Mouse (Mus musculus) heart, embryonic 11.5 days (tissue): ENCODE data around the gene Tbc1d15. TPM values are rescaled to one million over a fixed set of nuclear protein-coding genes. Genes with fewer than 3 reads are reported as not detected.

Experiments used
- ATAC-seq: fragments of 200-750 bp; cut with Nextera tagmentation; replicated peaks from 2 replicates; pipeline ENCODE4 v1.8.0; 2017; ENCODE audit warnings: moderate library complexity; ENCODE audit not compliant: insufficient number of reproducible peaks, low FRiP score, low TSS enrichment
- H3K27ac ChIP-seq: fragments of 300-500 bp; sonication (generic); 2 replicates; pipeline ENCODE4 v1.5.1; 2014; ENCODE audit warnings: mild to moderate bottlenecking, low read depth, low read length
- H3K27me3 ChIP-seq: fragments of 300-500 bp; sonication (generic); 2 replicates; pipeline ENCODE4 v1.6.1; 2014; ENCODE audit warnings: mild to moderate bottlenecking, low read length, mixed read lengths; ENCODE audit not compliant: control insufficient read depth, insufficient read depth
- H3K36me3 ChIP-seq: fragments of 300-500 bp; sonication (generic); 2 replicates; pipeline ENCODE4 v1.6.1; 2014; ENCODE audit warnings: mild to moderate bottlenecking, low read length, moderate library complexity, mixed read lengths; ENCODE audit not compliant: control insufficient read depth, insufficient read depth
- H3K4me1 ChIP-seq: fragments of 300-500 bp; sonication (generic); 2 replicates; pipeline ENCODE4 v1.6.1; 2014; ENCODE audit warnings: low read length; ENCODE audit not compliant: control insufficient read depth, insufficient read depth
- H3K4me2 ChIP-seq: fragments of 300-500 bp; sonication (generic); 2 replicates; pipeline ENCODE4 v1.6.1; 2014; ENCODE audit warnings: mild to moderate bottlenecking, moderate library complexity
- H3K4me3 ChIP-seq: fragments of 300-500 bp; sonication (generic); 2 replicates; pipeline ENCODE4 v1.5.1; 2014; ENCODE audit warnings: low read depth, low read length
- H3K9ac ChIP-seq: fragments of 300-500 bp; sonication (generic); 2 replicates; pipeline ENCODE4 v1.6.1; 2014; ENCODE audit warnings: mild to moderate bottlenecking, low read depth, low read length, moderate library complexity
- H3K9me3 ChIP-seq: fragments of 300-500 bp; sonication (generic); replicated peaks from 2 replicates; pipeline ENCODE4 v1.6.1; 2016; ENCODE audit warnings: low read length; ENCODE audit not compliant: control insufficient read depth
- WGBS: fragments of 180-500 bp; shearing (Covaris S2); extraction: QIAGEN DNeasy Blood & Tissue Kit; methylation state at CpG from one replicate; pipeline ENCODE4 v1.1.7; 2014; ENCODE audit not compliant: insufficient replicate concordance; 5-methylcytosine and 5-hydroxymethylcytosine counted together
- polyA plus RNA-seq: library from polyadenylated mRNA; unstranded; fragments of >200 nt; fragmentation: Nextera tagmentation; extraction: Ambion mirVana; gene quantifications from 2 replicates; pipeline ENCODE4 v1.2.1, GENCODE M21; 2014

Tbc1d15 gene
- polyA plus RNA-seq, 1 experiment from 2014 or later: 38.0 TPM

- WGBS: 57% methylated on average over 4 of the region's 4 CpGs
These were observed 14.5 kb downstream of the Tbc1d15 start for GRCm38 (mm10) chr10:115236733-115237132.

GRCm38 (mm10) chr10:115235501-115235900, 15.8 kb downstream of the Tbc1d15 start:
- H3K9me3 ChIP-seq: no peaks in the 10 kb centered on the region
- no peak overlapping the region for H3K9ac ChIP-seq
- WGBS: 89% methylated on average over 9 of the region's 9 CpGs
- no peak overlapping the region for H3K4me3 ChIP-seq
- no peak overlapping the region for H3K4me2 ChIP-seq
- H3K4me1 ChIP-seq: no peaks in the 10 kb centered on the region
- ATAC-seq: no peak
- no peak overlapping the region for H3K27ac ChIP-seq
- peaks cover 13% of the 10 kb centered on the region for H3K36me3 ChIP-seq
- H3K27me3 ChIP-seq: no peaks in the 10 kb centered on the region

More at GRCm38 (mm10) chr10:115236733-115237132, 14.5 kb downstream of the Tbc1d15 start:
- ATAC-seq: no peak
- Histone ChIP-seq H3K9me3 (no peaks in the 10 kb centered on the region), H3K4me2 (no peak overlapping the region), H3K9ac (no peak overlapping the region), H3K4me1 (no peaks in the 10 kb centered on the region), H3K27me3 (no peaks in the 10 kb centered on the region), H3K36me3 (peaks cover 13% of the 10 kb centered on the region), H3K27ac (no peak overlapping the region), H3K4me3 (no peak overlapping the region)

GRCm38 (mm10) chr10:115233798-115234197, 17.5 kb downstream of the Tbc1d15 start:
- no peak overlapping the region for H3K27ac ChIP-seq
- H3K4me1 ChIP-seq: no peaks in the 10 kb centered on the region
- WGBS: 90% methylated on average over 3 of the region's 3 CpGs
- H3K9me3 ChIP-seq: no peaks in the 10 kb centered on the region
- no peak overlapping the region for H3K4me2 ChIP-seq
- no peak overlapping the region for H3K4me3 ChIP-seq
- H3K27me3 ChIP-seq: no peaks in the 10 kb centered on the region
- ATAC-seq: no peak
- H3K9ac ChIP-seq: no peak overlapping the region
- H3K36me3 ChIP-seq: peaks cover 6% of the 10 kb centered on the region

- 91% methylated on average over 3 of the region's 3 CpGs for WGBS
- H3K36me3 ChIP-seq: peaks cover 3% of the 10 kb centered on the region; the same call in 1 of the 2 replicates
These were observed 18.8 kb downstream of the Tbc1d15 start for GRCm38 (mm10) chr10:115232513-115232912.

GRCm38 (mm10) chr10:115229023-115229422, 22.2 kb downstream of the Tbc1d15 start:
- H3K4me1 ChIP-seq: no peaks in the 10 kb centered on the region
- H3K27ac ChIP-seq: no peak overlapping the region
- H3K36me3 ChIP-seq: peaks cover 3% of the 10 kb centered on the region; the same call in 1 of the 2 replicates
- H3K9me3 ChIP-seq: no peaks in the 10 kb centered on the region
- H3K27me3 ChIP-seq: no peaks in the 10 kb centered on the region
- no peak overlapping the region for H3K4me3 ChIP-seq
- H3K9ac ChIP-seq: no peak overlapping the region
- H3K4me2 ChIP-seq: no peak overlapping the region
- WGBS: 80% methylated on average over 9 of the region's 9 CpGs
- no peak for ATAC-seq

More at GRCm38 (mm10) chr10:115232513-115232912, 18.8 kb downstream of the Tbc1d15 start:
- no peak overlapping the region for H3K27ac ChIP-seq
- no peaks in the 10 kb centered on the region for H3K9me3 ChIP-seq
- H3K9ac ChIP-seq: no peak overlapping the region
- no peak overlapping the region for H3K4me2 ChIP-seq
- ATAC-seq: no peak
- H3K4me3 ChIP-seq: no peak overlapping the region
- H3K27me3 ChIP-seq: no peaks in the 10 kb centered on the region
- H3K4me1 ChIP-seq: no peaks in the 10 kb centered on the region

GRCm38 (mm10) chr10:115226586-115226985, 24.7 kb downstream of the Tbc1d15 start:
- Histone ChIP-seq H3K9me3 (no peaks in the 10 kb centered on the region), H3K9ac (no peak overlapping the region), H3K4me2 (no peak overlapping the region), H3K27ac (no peak overlapping the region), H3K4me1 (no peaks in the 10 kb centered on the region; the same call in 1 of the 2 replicates), H3K36me3 (no peaks in the 10 kb centered on the region), H3K4me3 (no peak overlapping the region), H3K27me3 (no peaks in the 10 kb centered on the region)
- WGBS: 90% methylated on average over 7 of the region's 7 CpGs
- ATAC-seq: no peak

GRCm38 (mm10) chr10:115223845-115224244, 27.4 kb downstream of the Tbc1d15 start:
- no peaks in the 10 kb centered on the region for H3K27me3 ChIP-seq
- no peak for ATAC-seq
- H3K9me3 ChIP-seq: no peaks in the 10 kb centered on the region
- no peak overlapping the region for H3K4me2 ChIP-seq
- H3K27ac ChIP-seq: no peak overlapping the region
- no peak overlapping the region for H3K9ac ChIP-seq
- no peaks in the 10 kb centered on the region; the same call in 1 of the 2 replicates for H3K4me1 ChIP-seq
- H3K36me3 ChIP-seq: no peaks in the 10 kb centered on the region
- WGBS: 88% methylated on average over 3 of the region's 3 CpGs
- no peak overlapping the region for H3K4me3 ChIP-seq

GRCm38 (mm10) chr10:115212916-115213580, 38.2 kb downstream of the Tbc1d15 start:
- Histone ChIP-seq H3K9ac (no peak overlapping the region), H3K4me3 (no peak overlapping the region), H3K4me2 (no peak overlapping the region), H3K36me3 (peaks cover 15% of the 10 kb centered on the region), H3K27me3 (no peaks in the 10 kb centered on the region), H3K9me3 (no peaks in the 10 kb centered on the region), H3K27ac (no peak overlapping the region), H3K4me1 (no peaks in the 10 kb centered on the region)
- 92% methylated on average over 11 of the region's 11 CpGs for WGBS
- ATAC-seq: no peak

- Histone ChIP-seq H3K4me3 (no peak overlapping the region), H3K36me3 (peaks cover 11% of the 10 kb centered on the region; the same call in 1 of the 2 replicates), H3K4me1 (no peaks in the 10 kb centered on the region), H3K4me2 (no peak overlapping the region), H3K9ac (no peak overlapping the region), H3K9me3 (no peaks in the 10 kb centered on the region), H3K27ac (no peak overlapping the region), H3K27me3 (no peaks in the 10 kb centered on the region)
- no peak for ATAC-seq
- WGBS: 79% methylated on average over 3 of the region's 3 CpGs
These were observed 45.4 kb downstream of the Tbc1d15 start for GRCm38 (mm10) chr10:115205825-115206224.
